Mouse (Mus musculus) forebrain, embryonic 11.5 days (tissue): Measurements from ENCODE around the gene Llgl2. TPM values are rescaled to one million over a fixed set of nuclear protein-coding genes. Genes with fewer than 3 reads are reported as not detected.

Experiments used
- ATAC-seq: fragments of 200-750 bp; cut with Nextera tagmentation; replicated peaks from 2 replicates; pipeline ENCODE4 v1.8.0; 2017; ENCODE audit warnings: moderate TSS enrichment; ENCODE audit not compliant: low FRiP score
- DNase-seq: peaks from one replicate; pipeline ENCODE4 v3.0.0-alpha.2; 2017; ENCODE audit warnings: low spot score
- H3K27ac ChIP-seq: fragments of 300-500 bp; sonication (generic); 2 replicates; pipeline ENCODE4 v1.5.1; 2014; ENCODE audit warnings: low read depth, low read length
- H3K27me3 ChIP-seq: fragments of 300-500 bp; sonication (generic); 2 replicates; pipeline ENCODE4 v1.6.1; 2014; ENCODE audit warnings: mild to moderate bottlenecking, low read length, mixed read lengths; ENCODE audit not compliant: control insufficient read depth, insufficient read depth
- H3K36me3 ChIP-seq: fragments of 300-500 bp; sonication (generic); 2 replicates; pipeline ENCODE4 v1.6.1; 2014; ENCODE audit warnings: mild to moderate bottlenecking, low read length, moderate library complexity, mixed read lengths; ENCODE audit not compliant: control insufficient read depth, insufficient read depth
- H3K4me1 ChIP-seq: fragments of 300-500 bp; sonication (generic); replicated peaks from 2 replicates; pipeline ENCODE4 v1.6.1; 2014; ENCODE audit warnings: low read length, mixed read lengths; ENCODE audit not compliant: control insufficient read depth, insufficient read depth
- H3K4me2 ChIP-seq: fragments of 300-500 bp; sonication (generic); 2 replicates; pipeline ENCODE4 v1.6.1; 2014; ENCODE audit warnings: low read depth, mild to moderate bottlenecking, low read length, moderate library complexity, mixed read lengths; ENCODE audit not compliant: severe bottlenecking
- H3K4me3 ChIP-seq: fragments of 300-500 bp; sonication (generic); 2 replicates; pipeline ENCODE4 v1.5.1; 2014; ENCODE audit warnings: low read depth, low read length
- H3K9ac ChIP-seq: fragments of 300-500 bp; sonication (generic); 2 replicates; pipeline ENCODE4 v1.6.1; 2014; ENCODE audit warnings: low read length
- H3K9me3 ChIP-seq: fragments of 300-500 bp; sonication (generic); 2 replicates; pipeline ENCODE4 v1.6.1; 2016; ENCODE audit warnings: low read length, mixed read lengths; ENCODE audit not compliant: control insufficient read depth
- WGBS: fragments of 180-500 bp; shearing (Covaris S2); extraction: QIAGEN DNeasy Blood & Tissue Kit; methylation state at CpG from one replicate; pipeline ENCODE4 v1.1.7; 2014; 5-methylcytosine and 5-hydroxymethylcytosine counted together
- polyA plus RNA-seq: library from polyadenylated mRNA; unstranded; fragments of >200 nt; fragmentation: Nextera tagmentation; extraction: Ambion mirVana; gene quantifications from 2 replicates; pipeline ENCODE4 v1.2.1, GENCODE M21; 2014

The Llgl2 gene
- 3.9 and 5.5 TPM in 2 replicates for polyA plus RNA-seq

- Histone ChIP-seq H3K27ac (no peak within 1 kb of the TSS), H3K36me3 (no peaks in the 10 kb centered on the region), H3K9me3 (no peaks in the 10 kb centered on the region), H3K27me3 (peaks cover 17% of the 10 kb centered on the region), H3K4me2 (peak within 1 kb of the TSS; percentile 73), H3K4me3 (peak within 1 kb of the TSS; percentile 40), H3K4me1 (peaks cover 5% of the 10 kb centered on the region; the same call in 1 of the 2 replicates), H3K9ac (peak within 1 kb of the TSS; percentile 35)
- DNase-seq (peak; percentile 92), ATAC-seq (peak; percentile 94)
- WGBS, result under 1% methylated on average over 87 of the region's 87 CpGs
Observed at GRCm38 (mm10) chr11:115823774-115824740, at the start of gene Llgl2. Llgl2 (plus strand) TSS chr11:115824049.

GRCm38 (mm10) chr11:115774653-115775052 is 49.2 kb upstream of the Llgl2 start:
- no peaks in the 10 kb centered on the region for H3K27me3 ChIP-seq
- no peaks in the 10 kb centered on the region for H3K36me3 ChIP-seq
- 74% methylated on average over 4 of the region's 4 CpGs for WGBS
- DNase-seq (peak; percentile 42), ATAC-seq (no peak)
- H3K27ac ChIP-seq, result no peak overlapping the region
- no peak overlapping the region for H3K4me2 ChIP-seq
- peaks cover 14% of the 10 kb centered on the region for H3K4me1 ChIP-seq
- H3K9me3 ChIP-seq, result no peaks in the 10 kb centered on the region
- H3K4me3 ChIP-seq, result no peak overlapping the region
- no peak overlapping the region for H3K9ac ChIP-seq

GRCm38 (mm10) chr11:115775821-115776665 is 47.8 kb upstream of the Llgl2 start:
- no peak overlapping the region for H3K4me3 ChIP-seq
- no peaks in the 10 kb centered on the region for H3K27me3 ChIP-seq
- H3K9me3 ChIP-seq, result no peaks in the 10 kb centered on the region
- no peak overlapping the region for H3K9ac ChIP-seq
- no peak overlapping the region for H3K4me2 ChIP-seq
- H3K36me3 ChIP-seq, result no peaks in the 10 kb centered on the region
- 35% methylated on average over 18 of the region's 18 CpGs for WGBS
- peaks cover 24% of the 10 kb centered on the region for H3K4me1 ChIP-seq
- DNase-seq (peak; percentile 58), ATAC-seq (no peak)
- no peak overlapping the region for H3K27ac ChIP-seq

GRCm38 (mm10) chr11:115776954-115777353 is 46.9 kb upstream of the Llgl2 start:
- no peak for ATAC-seq
- no peaks in the 10 kb centered on the region for H3K27me3 ChIP-seq
- H3K4me1 ChIP-seq, result peaks cover 25% of the 10 kb centered on the region
- no peaks in the 10 kb centered on the region for H3K36me3 ChIP-seq
- H3K9me3 ChIP-seq, result no peaks in the 10 kb centered on the region
- no peak overlapping the region for H3K4me3 ChIP-seq
- H3K9ac ChIP-seq, result no peak overlapping the region
- H3K4me2 ChIP-seq, result no peak overlapping the region
- no peak for DNase-seq
- no peak overlapping the region for H3K27ac ChIP-seq
- 43% methylated on average over 9 of the region's 9 CpGs for WGBS

DNA sequence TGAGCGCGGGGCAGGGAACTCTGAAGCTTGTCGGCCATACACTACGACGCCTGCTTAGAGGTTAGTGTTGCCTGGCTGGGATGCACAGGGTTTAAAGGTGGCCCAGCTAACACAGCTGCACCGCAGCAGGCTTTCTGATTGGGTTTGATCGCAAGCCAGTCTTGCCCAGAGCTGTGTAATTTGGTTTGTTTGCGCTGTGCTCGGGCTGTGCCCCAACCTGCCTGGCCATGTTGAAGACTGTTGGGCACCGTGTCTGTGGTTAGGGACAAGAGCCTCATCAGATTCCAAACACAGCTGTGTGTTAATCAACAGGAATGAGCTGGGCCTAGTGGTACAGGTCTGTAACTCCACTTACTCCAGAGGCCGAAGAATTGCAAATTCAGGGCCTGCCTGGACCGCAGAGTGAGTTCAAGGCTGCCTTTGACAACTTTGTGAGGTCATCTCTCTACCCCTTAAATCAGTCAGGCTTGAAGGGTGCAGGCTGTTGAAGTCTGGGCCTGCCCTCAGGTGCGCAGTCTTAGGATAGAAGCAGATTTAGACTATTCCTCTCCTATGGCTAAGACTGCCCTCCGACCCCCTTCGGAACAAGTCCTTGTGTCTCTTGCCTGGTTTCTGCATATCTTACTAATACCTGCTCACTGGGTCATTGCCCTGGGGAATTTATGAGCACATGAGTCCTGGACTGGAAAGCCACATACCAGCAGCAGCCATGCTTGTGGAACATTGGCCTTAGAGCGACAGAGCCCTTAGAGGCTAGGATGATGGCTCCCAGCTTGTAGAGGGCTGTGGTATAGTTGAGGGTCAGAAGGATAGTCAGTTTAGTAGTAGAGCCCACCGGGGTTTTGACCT is 46.1 kb upstream of the Llgl2 start:
- Histone ChIP-seq H3K27ac (no peak overlapping the region), H3K4me2 (no peak overlapping the region), H3K9ac (no peak overlapping the region), H3K27me3 (no peaks in the 10 kb centered on the region), H3K4me1 (peaks cover 26% of the 10 kb centered on the region), H3K4me3 (no peak overlapping the region), H3K36me3 (no peaks in the 10 kb centered on the region), H3K9me3 (no peaks in the 10 kb centered on the region)
- ATAC-seq (no peak), DNase-seq (peak; percentile 48)
- 78% methylated on average over 17 of the region's 17 CpGs for WGBS

- peak; percentile 81 for ATAC-seq
- no peaks in the 10 kb centered on the region for H3K36me3 ChIP-seq
- H3K4me1 ChIP-seq, result peaks cover 26% of the 10 kb centered on the region
- no peak overlapping the region for H3K4me3 ChIP-seq
- 9% methylated on average over 9 of the region's 9 CpGs for WGBS
- no peaks in the 10 kb centered on the region for H3K27me3 ChIP-seq
- DNase-seq, result peak; percentile 75
- H3K27ac ChIP-seq, result peak overlapping the region; percentile 76
- H3K9ac ChIP-seq, result peak overlapping the region; percentile 12; the same call in 1 of the 2 replicates
- H3K4me2 ChIP-seq, result peak overlapping the region; percentile 12; the same call in 1 of the 2 replicates
- no peaks in the 10 kb centered on the region for H3K9me3 ChIP-seq
Observed at GRCm38 (mm10) chr11:115779038-115779571, 44.7 kb upstream of the Llgl2 start.

GRCm38 (mm10) chr11:115780141-115781070 is 43.4 kb upstream of the Llgl2 start:
- Histone ChIP-seq H3K4me2 (peak overlapping the region; percentile 42), H3K4me1 (peaks cover 26% of the 10 kb centered on the region), H3K4me3 (peak overlapping the region; percentile 15; the same call in 1 of the 2 replicates), H3K27me3 (no peaks in the 10 kb centered on the region), H3K9ac (peak overlapping the region; percentile 4), H3K9me3 (no peaks in the 10 kb centered on the region), H3K27ac (peak overlapping the region; percentile 76), H3K36me3 (no peaks in the 10 kb centered on the region)
- ATAC-seq (peak; percentile 34; the same call in 1 of the 2 replicates), DNase-seq (peak; percentile 73)
- WGBS, result 8% methylated on average over 20 of the region's 20 CpGs
